Mouse (Mus musculus) ES-E14 (cell line): ENCODE measurements around the gene Serpinb2.

Experiments
- HCFC1 ChIP-seq: IDR thresholded peaks from 2 replicates; pipeline ENCODE4 v1.6.1; 2012; ENCODE audit warnings: low read length, inconsistent platforms, borderline replicate concordance; ENCODE audit not compliant: insufficient read depth
- ZC3H11A ChIP-seq: IDR thresholded peaks from 2 replicates; pipeline ENCODE4 v1.6.1; 2012; ENCODE audit warnings: low read depth, mild to moderate bottlenecking, inconsistent platforms, low read length, borderline replicate concordance
- ZNF384 ChIP-seq: IDR thresholded peaks from 2 replicates; pipeline ENCODE4 v1.6.1; 2012; ENCODE audit warnings: low read depth, low read length, inconsistent platforms

- TF ChIP-seq HCFC1 = no peak
- TF ChIP-seq ZC3H11A = no peak
- no peak for TF ChIP-seq ZNF384
Measured at GRCm38 (mm10) chr1:107582900-107583299, 71.7 kb downstream of the Serpinb2 start.
